Comparison of ENCODE assay signal across 28 mouse cellular contexts in genomic region chr3:29991523-29991922, GRCm38 (mm10).
"Had no signal": no experiment of that assay in that cellular context is flagged by ENCODE, and none has a peak within 500 bp of the region (broad histone marks: within the 10 kb centered on the region; RNA-seq: fewer than 3 reads in every experiment).

No protein-coding gene starts in this region.

- H3K27me3 ChIP-seq: heart, embryonic 13.5 days; heart, embryonic 15.5 days; hindbrain, embryonic 12.5 days; intestine, embryonic 15.5 days; kidney, embryonic 15.5 days; limb, embryonic 13.5 days; limb, embryonic 15.5 days; liver, embryonic 12.5 days had no signal

- H3K4me1 ChIP-seq: heart, embryonic 13.5 days; heart, embryonic 15.5 days; hindbrain, embryonic 12.5 days; intestine, embryonic 15.5 days; kidney, embryonic 15.5 days; limb, embryonic 13.5 days; limb, embryonic 15.5 days; liver, embryonic 12.5 days had no signal

- ATAC-seq: hindbrain, embryonic 16.5 days; inflammation-experienced regulatory T-cells, adult 6 months; intestine, embryonic 15.5 days; intestine, postnatal 0 days; liver, embryonic 12.5 days had no signal

- H3K4me3 ChIP-seq: gastrocnemius, adult 2 months; heart, embryonic 13.5 days; heart, embryonic 15.5 days; hindbrain, embryonic 10.5 days; hindbrain, embryonic 12.5 days; intestine, embryonic 15.5 days; kidney, embryonic 15.5 days; limb, embryonic 13.5 days; limb, embryonic 15.5 days; liver, embryonic 12.5 days had no signal

- H3K36me3 ChIP-seq: hindbrain, embryonic 12.5 days; intestine, embryonic 15.5 days; liver, embryonic 12.5 days had no signal

- DNase-seq: gastrocnemius, adult 2 months; gastrocnemius, postnatal 14 days; gastrocnemius, postnatal 36 days; heart, adult 18-20 months; heart, postnatal 14 days; heart, postnatal 36 days; kidney, adult 18-20 months; kidney, adult 9 months; kidney, postnatal 14 days; kidney, postnatal 36 days; layer of hippocampus, adult 9-11 months; layer of hippocampus, postnatal 36 days; left cerebral cortex, postnatal 4 days had no signal

- H3K9ac ChIP-seq: heart, embryonic 13.5 days; heart, embryonic 15.5 days; hindbrain, embryonic 12.5 days; hindbrain, embryonic 14.5 days; intestine, embryonic 15.5 days; kidney, embryonic 15.5 days; limb, embryonic 13.5 days; limb, embryonic 15.5 days; liver, embryonic 12.5 days; liver, embryonic 14.5 days had no signal

- H3K27ac ChIP-seq: gastrocnemius, adult 2 months; heart, embryonic 13.5 days; heart, embryonic 15.5 days; hindbrain, embryonic 10.5 days; hindbrain, embryonic 12.5 days; hindbrain, embryonic 14.5 days; intestine, embryonic 15.5 days; kidney, embryonic 15.5 days; kidney, postnatal 0 days; limb, embryonic 13.5 days; limb, embryonic 15.5 days; liver, embryonic 12.5 days; liver, embryonic 14.5 days had no signal
